Mouse (Mus musculus) R1 (cell line): ENCODE measurements around the gene Adamtsl4.

Experiments used
- DNase-seq: peaks from one replicate; pipeline ENCODE4 v3.0.0-alpha.2; 2018; ENCODE audit warnings: low read depth, low spot score

Gene Adamtsl4

DNA sequence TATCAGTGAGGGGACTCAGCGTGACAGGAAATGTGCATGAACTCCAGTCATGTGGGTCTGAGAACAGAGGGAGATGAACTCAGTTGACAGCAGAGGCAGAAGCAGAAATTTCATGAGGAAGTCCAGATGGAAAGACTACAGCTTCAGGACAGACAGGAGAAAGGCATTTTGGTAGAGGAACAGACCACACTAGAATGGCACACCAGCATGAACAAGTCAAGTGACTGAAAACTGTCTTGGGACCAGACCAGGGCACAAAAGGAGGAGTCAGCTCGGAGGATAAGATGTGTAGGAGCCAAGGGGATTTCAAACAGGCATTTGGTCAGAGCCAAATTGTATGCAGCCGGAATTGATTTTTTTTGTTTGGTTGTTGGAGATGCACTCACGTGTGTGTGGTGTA lies 52.1 kb downstream of the Adamtsl4 start:
- peak; percentile 59 for DNase-seq

DNA sequence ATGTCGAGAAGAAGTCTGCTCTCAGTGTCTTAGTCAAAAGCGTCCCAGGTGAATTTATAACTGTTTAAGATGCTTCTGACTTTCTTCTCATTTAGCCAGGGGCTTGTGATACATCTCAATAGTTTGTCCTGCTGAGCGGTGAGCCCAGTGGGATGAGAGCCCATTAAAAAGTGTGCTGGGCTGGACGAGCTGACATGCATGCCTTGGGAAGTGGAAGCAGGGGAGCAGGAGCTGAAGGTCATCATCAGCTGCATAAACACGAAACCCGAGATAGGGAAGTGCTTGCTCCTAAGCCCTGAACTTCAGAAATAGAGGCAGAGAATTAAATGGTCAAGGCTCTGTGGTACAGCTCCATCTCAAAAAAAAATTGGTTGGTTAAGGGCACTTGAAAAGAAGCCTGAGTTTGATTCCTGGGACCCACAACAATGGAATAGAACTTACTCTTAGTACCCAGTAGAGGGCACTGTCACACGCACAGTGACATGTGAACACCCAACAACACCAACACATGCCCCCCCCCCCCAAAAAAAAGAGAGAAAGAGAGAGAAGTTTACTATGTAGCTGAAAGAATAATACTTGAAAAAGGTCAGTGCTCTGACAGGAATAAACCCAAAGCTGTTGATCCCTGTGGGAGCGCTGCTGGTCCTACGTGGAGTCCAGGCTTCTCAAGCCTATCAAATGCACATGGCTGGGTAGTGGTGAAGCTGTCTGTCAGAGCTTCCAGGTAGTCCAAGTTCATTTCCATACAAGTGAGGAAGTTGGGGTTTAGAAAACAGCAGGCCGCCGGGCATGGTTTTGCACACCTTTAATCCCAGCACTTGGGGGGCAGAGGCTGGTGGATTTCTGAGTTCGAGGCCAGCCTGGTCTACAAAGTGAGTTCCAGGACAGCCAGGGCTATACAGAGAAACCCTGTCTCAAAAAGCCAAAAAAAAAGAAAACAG lies 54.8 kb downstream of the Adamtsl4 start:
- peak; percentile 75 for DNase-seq

DNA sequence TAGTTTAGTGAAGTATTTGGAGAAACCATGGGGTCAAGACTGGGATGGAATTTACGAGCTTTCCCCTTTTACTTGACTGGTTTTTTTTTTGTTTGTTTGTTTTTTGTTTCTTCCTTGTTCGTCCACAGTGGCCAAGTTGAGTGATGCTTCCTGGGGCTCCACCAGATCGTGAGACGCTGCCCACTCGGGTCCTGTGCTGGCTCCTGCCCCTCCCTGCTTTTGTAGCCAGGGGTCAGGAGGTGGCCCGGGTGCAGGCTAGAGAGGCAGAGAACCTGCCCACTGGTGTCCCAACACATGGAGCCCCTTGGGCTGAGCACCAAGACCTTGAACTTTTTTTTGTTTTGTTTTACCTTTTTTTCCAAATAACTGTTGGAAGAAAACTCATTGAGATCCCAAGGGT lies 56.4 kb downstream of the Adamtsl4 start:
- DNase-seq, result no peak

DNA sequence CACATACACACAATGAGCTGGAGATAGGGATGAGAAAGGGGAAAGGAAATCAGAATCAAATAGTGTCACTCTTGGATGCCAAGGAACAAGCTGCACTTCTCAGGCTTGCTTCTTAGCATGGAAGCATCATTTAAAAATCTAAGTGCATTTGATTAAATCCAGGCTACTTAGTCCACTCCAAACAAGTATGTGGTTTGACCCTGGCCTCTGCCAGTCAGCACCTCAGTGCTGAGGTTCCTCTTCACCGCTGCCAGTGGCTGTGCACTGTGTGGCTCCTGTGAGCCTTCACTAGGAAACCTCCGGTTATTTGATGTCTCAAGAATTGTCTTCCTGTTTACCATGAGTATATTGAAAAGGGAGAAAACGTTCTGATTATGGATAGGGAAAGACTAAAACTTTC lies 56.9 kb downstream of the Adamtsl4 start:
- DNase-seq, result no peak

DNA sequence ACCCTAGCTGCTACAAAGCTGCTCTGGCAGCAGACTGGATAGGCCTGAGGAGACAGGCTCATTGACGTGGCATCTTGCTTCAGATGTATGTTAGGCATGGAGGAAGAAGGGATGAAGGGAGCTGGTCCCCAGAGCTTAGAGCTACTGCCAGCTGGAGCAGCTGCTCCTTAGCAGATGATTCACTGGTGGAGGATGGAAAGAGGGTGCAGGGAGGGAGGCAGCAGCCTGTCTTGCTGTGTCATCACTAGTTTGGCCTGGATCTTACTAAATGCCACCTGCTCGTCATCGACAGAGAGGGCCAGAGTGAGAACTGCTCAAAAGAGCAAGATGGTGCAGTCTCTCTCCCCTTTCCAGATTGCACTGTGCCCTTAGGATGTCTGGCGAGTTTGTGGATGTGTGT lies 58.0 kb downstream of the Adamtsl4 start:
- DNase-seq, result no peak

DNA sequence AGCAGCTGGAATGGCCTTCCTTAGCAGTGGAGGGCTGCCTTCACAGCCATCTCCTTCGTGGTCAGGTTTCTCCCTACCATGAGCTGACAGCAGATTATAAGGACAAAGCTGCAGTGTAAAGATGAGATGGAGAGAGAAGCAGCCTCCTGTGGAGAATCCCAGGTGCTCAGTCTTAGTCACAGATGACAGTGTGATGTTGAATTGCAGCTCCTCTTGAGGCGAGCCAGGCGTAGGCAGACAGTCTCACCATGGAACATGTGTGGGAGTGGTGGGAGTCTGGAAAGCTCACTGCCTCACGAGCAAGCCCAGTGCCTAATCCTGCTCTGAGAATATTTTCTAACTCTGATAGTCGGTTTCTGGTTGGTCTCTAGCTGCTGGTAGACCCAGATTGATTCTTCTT lies 60.0 kb downstream of the Adamtsl4 start:
- DNase-seq, result no peak
